Mouse (Mus musculus) lung, embryonic 15.5 days (tissue): ENCODE results near the gene Il17f. TPM values are rescaled to one million over a fixed set of nuclear protein-coding genes. Genes with fewer than 3 reads are reported as not detected.
A peak's percentile ranks its signal among the peaks of the same experiment; 100 is the strongest.
"Not testable (repeated sequence)": the region's sequence is repeated elsewhere in the genome, so short reads cannot be mapped to it uniquely, and the experiment has no call there.

Experiments
- ATAC-seq: fragments of 200-750 bp; cut with Nextera tagmentation; 2 replicates; pipeline ENCODE4 v1.8.0; 2017; ENCODE audit warnings: moderate number of reproducible peaks, borderline replicate concordance; ENCODE audit not compliant: low FRiP score, low TSS enrichment; ENCODE audit errors: extremely low read depth
- H3K27ac ChIP-seq: fragments of 300-500 bp; sonication (generic); 2 replicates; pipeline ENCODE4 v1.5.1; 2015; ENCODE audit warnings: moderate library complexity, mild to moderate bottlenecking, inconsistent platforms
- H3K27me3 ChIP-seq: fragments of 300-500 bp; sonication (generic); 2 replicates; pipeline ENCODE4 v1.6.1; 2015; ENCODE audit warnings: inconsistent platforms
- H3K36me3 ChIP-seq: fragments of 300-500 bp; sonication (generic); 2 replicates; pipeline ENCODE4 v1.6.1; 2015; ENCODE audit warnings: inconsistent platforms
- H3K4me1 ChIP-seq: fragments of 300-500 bp; sonication (generic); 2 replicates; pipeline ENCODE4 v1.6.1; 2015; ENCODE audit warnings: inconsistent platforms
- H3K4me2 ChIP-seq: fragments of 300-500 bp; sonication (generic); 2 replicates; pipeline ENCODE4 v1.6.1; 2015; ENCODE audit warnings: inconsistent platforms, mild to moderate bottlenecking, moderate library complexity
- H3K4me3 ChIP-seq: fragments of 300-500 bp; sonication (generic); 2 replicates; pipeline ENCODE4 v1.5.1; 2015; ENCODE audit warnings: mild to moderate bottlenecking, inconsistent platforms
- H3K9ac ChIP-seq: fragments of 300-500 bp; sonication (generic); 2 replicates; pipeline ENCODE4 v1.6.1; 2015; ENCODE audit warnings: inconsistent platforms
- H3K9me3 ChIP-seq: fragments of 300-500 bp; sonication (generic); 2 replicates; pipeline ENCODE4 v1.6.1; 2016; ENCODE audit warnings: inconsistent platforms
- WGBS: fragments of 180-500 bp; shearing (Covaris S2); methylation state at CpG from one replicate; pipeline ENCODE4 v1.1.7; 2015; 5-methylcytosine and 5-hydroxymethylcytosine counted together
- polyA plus RNA-seq: library from polyadenylated mRNA; unstranded; fragments of >200 nt; fragmentation: Nextera tagmentation; extraction: Ambion mirVana; gene quantifications from 2 replicates; pipeline ENCODE4 v1.2.1, GENCODE M21; 2015

The Il17f gene
- polyA plus RNA-seq: not detected in 2 replicates

- ATAC-seq, H3K9ac ChIP-seq, H3K36me3 ChIP-seq, H3K27me3 ChIP-seq, H3K4me3 ChIP-seq, H3K27ac ChIP-seq, H3K4me2 ChIP-seq, H3K9me3 ChIP-seq, H3K4me1 ChIP-seq: not testable (repeated sequence)
- 78% methylated on average over 1 of the region's 1 CpGs for WGBS
Observed at GRCm38 (mm10) chr1:20790517-20790916, at the start of gene Il17f. Il17f (minus strand) TSS chr1:20790617.

- Histone ChIP-seq H3K4me2 (no peak overlapping the region), H3K9ac (no peak overlapping the region), H3K36me3 (no peaks in the 10 kb centered on the region), H3K9me3 (no peaks in the 10 kb centered on the region), H3K27me3 (no peaks in the 10 kb centered on the region), H3K4me3 (no peak overlapping the region), H3K4me1 (no peaks in the 10 kb centered on the region), H3K27ac (no peak overlapping the region)
- 71% methylated on average over 3 of the region's 3 CpGs for WGBS
- ATAC-seq: no peak
Observed at GRCm38 (mm10) chr1:20839911-20840310, 49.5 kb upstream of the Il17f start.

GRCm38 (mm10) chr1:20836551-20837125 is 46.2 kb upstream of the Il17f start:
- Histone ChIP-seq H3K9ac (no peak overlapping the region), H3K4me2 (no peak overlapping the region), H3K27ac (no peak overlapping the region), H3K4me3 (no peak overlapping the region), H3K27me3 (no peaks in the 10 kb centered on the region), H3K4me1 (no peaks in the 10 kb centered on the region), H3K36me3 (no peaks in the 10 kb centered on the region), H3K9me3 (no peaks in the 10 kb centered on the region)
- whole genome bisulfite sequencing: 67% methylated on average over 3 of the region's 3 CpGs
- ATAC-seq: no peak

- no peak for ATAC-seq
- 87% methylated on average over 3 of the region's 4 CpGs for WGBS
- Histone ChIP-seq H3K27me3 (no peaks in the 10 kb centered on the region), H3K36me3 (no peaks in the 10 kb centered on the region), H3K4me3 (no peak overlapping the region), H3K27ac (no peak overlapping the region), H3K4me1 (no peaks in the 10 kb centered on the region), H3K4me2 (no peak overlapping the region), H3K9me3 (no peaks in the 10 kb centered on the region), H3K9ac (no peak overlapping the region)
Observed at GRCm38 (mm10) chr1:20833141-20833511, 42.7 kb upstream of the Il17f start.

GRCm38 (mm10) chr1:20832473-20833140 is 42.2 kb upstream of the Il17f start:
- 61% methylated on average over 5 of the region's 5 CpGs for WGBS

GRCm38 (mm10) chr1:20830546-20830945 is 40.1 kb upstream of the Il17f start:
- H3K27me3 ChIP-seq: no peaks in the 10 kb centered on the region
- H3K4me2 ChIP-seq: no peak overlapping the region
- WGBS: 67% methylated on average over 1 of the region's 1 CpGs
- no peak overlapping the region for H3K27ac ChIP-seq
- H3K9me3 ChIP-seq: no peaks in the 10 kb centered on the region
- ATAC-seq: no peak
- H3K9ac ChIP-seq: no peak overlapping the region
- no peaks in the 10 kb centered on the region for H3K36me3 ChIP-seq
- no peaks in the 10 kb centered on the region for H3K4me1 ChIP-seq
- H3K4me3 ChIP-seq: no peak overlapping the region

More at GRCm38 (mm10) chr1:20832473-20833140, 42.2 kb upstream of the Il17f start:
- no peak for ATAC-seq
- no peak overlapping the region for H3K9ac ChIP-seq
- H3K4me1 ChIP-seq: no peaks in the 10 kb centered on the region
- H3K9me3 ChIP-seq: no peaks in the 10 kb centered on the region
- H3K4me3 ChIP-seq: no peak overlapping the region
- H3K27me3 ChIP-seq: no peaks in the 10 kb centered on the region
- H3K36me3 ChIP-seq: no peaks in the 10 kb centered on the region
- no peak overlapping the region for H3K27ac ChIP-seq
- no peak overlapping the region for H3K4me2 ChIP-seq

GRCm38 (mm10) chr1:20828061-20828460 is 37.6 kb upstream of the Il17f start:
- no peak overlapping the region for H3K9ac ChIP-seq
- H3K27ac ChIP-seq: no peak overlapping the region
- H3K4me2 ChIP-seq: no peak overlapping the region
- no peaks in the 10 kb centered on the region for H3K9me3 ChIP-seq
- no peaks in the 10 kb centered on the region for H3K36me3 ChIP-seq
- 77% methylated on average over 2 of the region's 2 CpGs for WGBS
- ATAC-seq: no peak
- H3K4me1 ChIP-seq: no peaks in the 10 kb centered on the region
- no peak overlapping the region for H3K4me3 ChIP-seq
- H3K27me3 ChIP-seq: no peaks in the 10 kb centered on the region

- Histone ChIP-seq H3K4me1 (no peaks in the 10 kb centered on the region), H3K27ac (no peak overlapping the region), H3K9ac (no peak overlapping the region), H3K4me3 (no peak overlapping the region), H3K27me3 (no peaks in the 10 kb centered on the region), H3K36me3 (no peaks in the 10 kb centered on the region), H3K9me3 (no peaks in the 10 kb centered on the region), H3K4me2 (no peak overlapping the region)
- no peak for ATAC-seq
Observed at GRCm38 (mm10) chr1:20825036-20825435, 34.6 kb upstream of the Il17f start.

GRCm38 (mm10) chr1:20823906-20824305 is 33.5 kb upstream of the Il17f start:
- WGBS: 68% methylated on average over 2 of the region's 2 CpGs
- Histone ChIP-seq H3K27ac (no peak overlapping the region), H3K36me3 (no peaks in the 10 kb centered on the region), H3K4me3 (no peak overlapping the region), H3K9ac (no peak overlapping the region), H3K9me3 (no peaks in the 10 kb centered on the region), H3K27me3 (no peaks in the 10 kb centered on the region), H3K4me2 (no peak overlapping the region), H3K4me1 (no peaks in the 10 kb centered on the region)
- no peak for ATAC-seq

GRCm38 (mm10) chr1:20823471-20823870 is 33.1 kb upstream of the Il17f start:
- Histone ChIP-seq H3K9ac (no peak overlapping the region), H3K4me2 (no peak overlapping the region), H3K27me3 (no peaks in the 10 kb centered on the region), H3K4me1 (peaks cover 3% of the 10 kb centered on the region), H3K9me3 (no peaks in the 10 kb centered on the region), H3K36me3 (no peaks in the 10 kb centered on the region), H3K27ac (no peak overlapping the region), H3K4me3 (no peak overlapping the region)
- WGBS: 65% methylated on average over 4 of the region's 4 CpGs
- no peak for ATAC-seq

GRCm38 (mm10) chr1:20820959-20821358 is 30.5 kb upstream of the Il17f start:
- Histone ChIP-seq H3K27ac (no peak overlapping the region), H3K9me3 (no peaks in the 10 kb centered on the region), H3K4me1 (peaks cover 10% of the 10 kb centered on the region), H3K4me3 (no peak overlapping the region), H3K27me3 (no peaks in the 10 kb centered on the region), H3K4me2 (no peak overlapping the region), H3K36me3 (peaks cover 16% of the 10 kb centered on the region), H3K9ac (no peak overlapping the region)
- WGBS: 76% methylated on average over 4 of the region's 4 CpGs
- no peak for ATAC-seq

GRCm38 (mm10) chr1:20819771-20820605 is 29.6 kb upstream of the Il17f start, which contains the start of gene Mcm3:
Mcm3 (minus strand) TSS chr1:20820312.
- peak within 1 kb of the TSS; percentile 85 for H3K9ac ChIP-seq
- under 1% methylated on average over 47 of the region's 52 CpGs for WGBS
- peaks cover 26% of the 10 kb centered on the region for H3K36me3 ChIP-seq

More at GRCm38 (mm10) chr1:20819771-20820605, 29.6 kb upstream of the Il17f start, which contains the start of gene Mcm3:
- Histone ChIP-seq H3K4me3 (peak within 1 kb of the TSS; percentile 86), H3K4me1 (peaks cover 10% of the 10 kb centered on the region), H3K9me3 (no peaks in the 10 kb centered on the region), H3K27me3 (no peaks in the 10 kb centered on the region), H3K4me2 (peak within 1 kb of the TSS; percentile 70), H3K27ac (peak within 1 kb of the TSS; percentile 53; the same call in 1 of the 2 replicates)
- peak; percentile 100 for ATAC-seq
